Mouse (Mus musculus): ENCODE measurements around the gene Gpd1.

- TF ChIP-seq CTCF (IDR thresholded peaks at IDR 0.05; ENCODE audit: low read depth, low read length) (no peak), POLR2A (IDR thresholded peaks at IDR 0.05; ENCODE audit: insufficient read depth, low read length) (no peak), EP300 (IDR thresholded peaks at IDR 0.05; ENCODE audit: insufficient read depth, low read depth, low read length) (no peak)
Observed at GRCm38 (mm10) chr15:99670964-99671670, 46.2 kb upstream of the Gpd1 start.
